Mouse (Mus musculus) cerebellum, adult 2 months (tissue): ENCODE measurements around the gene Esrrb. TPM values are rescaled to one million over a fixed set of nuclear protein-coding genes. Genes with fewer than 3 reads are reported as not detected.

Source experiments
- DNase-seq, 2 experiments: peaks; one replicate each; pipeline ENCODE4 v3.0.0; 2021
- H3K27ac ChIP-seq: fragments of 200-500 bp; 2 replicates; pipeline ENCODE4 v1.5.1; 2012; ENCODE audit warnings: low read length, control low read depth, inconsistent platforms; ENCODE audit not compliant: insufficient read depth
- H3K27me3 ChIP-seq: fragments of 200-500 bp; 2 replicates; pipeline ENCODE4 v1.6.1; 2012; ENCODE audit warnings: inconsistent platforms, mild to moderate bottlenecking, low read length, moderate library complexity; ENCODE audit not compliant: control insufficient read depth, insufficient read depth
- H3K4me1 ChIP-seq: fragments of 200-500 bp; 2 replicates; pipeline ENCODE4 v1.6.1; 2011; ENCODE audit warnings: low read length; ENCODE audit not compliant: control insufficient read depth, insufficient read depth
- H3K4me3 ChIP-seq: fragments of 200-500 bp; replicated peaks from 2 replicates; pipeline ENCODE3; 2011; ENCODE audit warnings: mild to moderate bottlenecking, low read depth, low read length, control low read depth; ENCODE audit not compliant: insufficient read depth
- CTCF ChIP-seq: fragments of 200-500 bp; IDR thresholded peaks from 2 replicates; pipeline ENCODE4 v1.5.1; 2011; ENCODE audit warnings: low read depth, mild to moderate bottlenecking, control low read depth, low read length, moderate library complexity, borderline replicate concordance; ENCODE audit not compliant: insufficient read depth
- POLR2A ChIP-seq: fragments of 200-500 bp; IDR thresholded peaks from 2 replicates; pipeline ENCODE4 v1.6.1; 2011; ENCODE audit warnings: low read length, control low read depth, borderline replicate concordance; ENCODE audit not compliant: insufficient read depth
- WGBS: fragments of 180-500 bp; shearing (Covaris S2); methylation state at CpG from one replicate; pipeline ENCODE4 v1.1.7; 2018; 5-methylcytosine and 5-hydroxymethylcytosine counted together
- polyA plus RNA-seq: library from polyadenylated mRNA; depleted of rRNA; stranded (reverse); fragments of >200 nt; gene quantifications from 2 replicates; pipeline ENCODE4 v1.2.3, GENCODE M21; 2012

Esrrb gene
- polyA plus RNA-seq, 1 experiment: 9.8 TPM

DNA sequence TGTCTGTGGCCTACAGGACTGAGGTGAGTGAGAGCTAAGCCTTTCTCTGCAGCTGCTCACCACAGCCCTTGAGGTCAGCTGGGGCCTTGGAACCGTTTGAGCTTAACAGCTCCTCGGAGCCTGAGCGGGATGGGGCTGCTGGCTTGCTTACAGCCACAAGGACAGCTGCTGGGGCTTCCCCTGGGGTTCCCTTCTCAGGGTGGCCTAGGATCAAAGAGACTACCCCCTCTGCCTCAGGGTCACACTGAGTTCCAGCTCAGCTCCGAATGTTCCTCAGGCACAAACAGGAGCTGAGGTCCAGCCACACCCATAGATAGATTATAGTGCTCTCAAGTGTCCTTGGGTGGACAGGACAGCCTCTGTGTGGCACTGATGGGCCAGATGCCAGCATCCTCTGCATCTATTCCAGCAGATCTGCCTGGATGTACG lies 122.5 kb downstream of the Esrrb start:
- TF ChIP-seq CTCF: no peak
- no peak for TF ChIP-seq POLR2A
- H3K4me1 ChIP-seq: no peaks in the 10 kb centered on the region
- DNase-seq: no peak
- no peak overlapping the region for H3K4me3 ChIP-seq
- WGBS: 15% methylated on average over 5 of the region's 5 CpGs
- H3K27ac ChIP-seq: no peak overlapping the region
- no peaks in the 10 kb centered on the region for H3K27me3 ChIP-seq

DNA sequence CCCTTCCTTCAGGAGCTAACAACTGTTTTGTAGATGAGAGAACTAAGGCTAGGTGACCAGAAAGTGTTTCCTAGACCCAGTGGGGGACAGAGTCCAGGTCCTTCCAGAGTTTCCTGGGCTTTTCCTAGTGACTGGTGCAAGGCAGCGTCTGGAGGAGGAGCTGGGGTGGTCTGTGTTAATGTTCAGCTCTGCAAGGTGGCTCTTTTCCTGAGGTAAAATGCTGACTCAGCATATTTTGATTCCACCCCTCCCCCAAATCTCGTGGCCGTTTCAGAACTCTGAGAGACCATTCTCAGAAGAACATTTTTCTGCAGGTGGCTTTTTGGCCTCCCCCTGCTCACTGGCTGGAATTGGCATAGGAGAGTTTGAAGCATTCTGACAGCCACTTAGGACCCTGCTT lies 127.1 kb downstream of the Esrrb start:
- no peaks in the 10 kb centered on the region for H3K27me3 ChIP-seq
- no peak for TF ChIP-seq POLR2A
- TF ChIP-seq CTCF: no peak
- WGBS: 52% methylated on average over 3 of the region's 3 CpGs
- H3K4me3 ChIP-seq: no peak overlapping the region
- no peaks in the 10 kb centered on the region; the same call in 1 of the 2 replicates for H3K4me1 ChIP-seq
- DNase-seq: no peak
- no peak overlapping the region for H3K27ac ChIP-seq

DNA sequence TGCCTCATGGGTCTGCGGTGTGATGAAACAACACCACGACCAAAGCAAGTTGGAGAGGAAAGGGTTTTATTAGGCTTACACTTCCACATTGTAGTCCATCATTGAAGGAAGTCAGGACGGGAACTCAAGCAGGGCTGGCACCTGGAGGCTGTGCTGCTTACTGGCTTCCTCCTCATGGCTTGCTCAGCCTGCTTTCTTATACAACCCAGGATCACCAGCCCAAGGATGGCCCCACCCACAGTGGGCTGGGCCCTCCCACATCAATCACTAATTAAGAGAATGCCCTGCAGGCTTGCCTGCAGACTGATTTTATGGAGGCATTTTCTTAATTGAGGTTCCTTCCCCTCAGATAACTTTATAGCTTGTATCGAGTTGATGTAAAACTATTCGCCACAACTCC lies 129.1 kb downstream of the Esrrb start:
- Histone ChIP-seq H3K4me1 (no peaks in the 10 kb centered on the region; the same call in 1 of the 2 replicates), H3K27me3 (no peaks in the 10 kb centered on the region), H3K27ac (no peak overlapping the region), H3K4me3 (no peak overlapping the region)
- WGBS: 91% methylated on average over 5 of the region's 5 CpGs
- DNase-seq: no peak
- TF ChIP-seq CTCF (no peak), POLR2A (no peak)

DNA sequence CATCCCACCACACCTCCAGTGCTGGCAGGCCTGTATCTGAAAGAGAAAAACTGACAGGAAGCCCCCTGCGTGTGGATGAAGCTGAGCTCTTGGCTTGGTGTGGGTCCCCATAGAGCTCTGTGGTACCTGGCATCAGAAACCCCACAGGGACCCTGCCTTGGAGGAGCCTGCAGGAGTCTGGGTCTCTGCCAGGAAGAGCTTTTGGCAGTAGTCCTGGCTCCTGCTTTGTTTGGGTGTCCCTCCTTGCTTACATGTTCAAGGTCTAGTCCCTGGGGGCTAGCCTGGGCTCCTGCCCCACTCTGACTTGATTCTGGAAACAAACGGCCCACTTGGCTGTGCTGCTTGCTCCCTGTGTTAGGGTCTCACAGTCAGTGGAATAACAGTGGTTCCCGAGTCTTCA lies 130.6 kb downstream of the Esrrb start:
- no peaks in the 10 kb centered on the region; the same call in 1 of the 2 replicates for H3K4me1 ChIP-seq
- H3K4me3 ChIP-seq: no peak overlapping the region
- TF ChIP-seq CTCF: no peak
- no peak for TF ChIP-seq POLR2A
- no peaks in the 10 kb centered on the region for H3K27me3 ChIP-seq
- no peak overlapping the region for H3K27ac ChIP-seq
- DNase-seq: no peak
- WGBS: 50% methylated on average over 3 of the region's 3 CpGs

DNA sequence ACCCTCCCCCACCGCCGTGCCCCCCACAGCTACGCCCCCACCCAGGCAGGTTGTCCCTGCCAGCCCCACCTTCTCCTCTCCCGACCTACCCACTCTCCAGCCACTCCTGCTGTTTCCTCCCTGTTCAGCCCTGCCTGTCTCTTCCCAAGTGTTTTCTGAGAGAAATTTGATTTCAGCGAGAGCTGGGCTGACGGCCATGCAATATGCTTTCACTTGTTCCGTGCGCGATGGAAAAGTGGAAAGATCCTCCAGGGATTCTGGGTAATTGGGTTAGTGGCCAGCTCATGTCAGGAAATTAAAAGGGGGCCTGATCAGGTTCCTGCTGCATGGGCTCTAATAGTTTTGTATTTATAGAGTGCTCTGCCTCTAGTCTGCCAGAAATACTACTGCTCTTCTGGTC lies 131.9 kb downstream of the Esrrb start:
- DNase-seq: peak; percentile 12 to 18
- Histone ChIP-seq H3K27ac (no peak overlapping the region), H3K4me1 (no peaks in the 10 kb centered on the region; the same call in 1 of the 2 replicates), H3K27me3 (no peaks in the 10 kb centered on the region), H3K4me3 (peak overlapping the region; percentile 42)
- TF ChIP-seq CTCF (no peak), POLR2A (no peak)
- 1% methylated on average over 9 of the region's 9 CpGs for WGBS

DNA sequence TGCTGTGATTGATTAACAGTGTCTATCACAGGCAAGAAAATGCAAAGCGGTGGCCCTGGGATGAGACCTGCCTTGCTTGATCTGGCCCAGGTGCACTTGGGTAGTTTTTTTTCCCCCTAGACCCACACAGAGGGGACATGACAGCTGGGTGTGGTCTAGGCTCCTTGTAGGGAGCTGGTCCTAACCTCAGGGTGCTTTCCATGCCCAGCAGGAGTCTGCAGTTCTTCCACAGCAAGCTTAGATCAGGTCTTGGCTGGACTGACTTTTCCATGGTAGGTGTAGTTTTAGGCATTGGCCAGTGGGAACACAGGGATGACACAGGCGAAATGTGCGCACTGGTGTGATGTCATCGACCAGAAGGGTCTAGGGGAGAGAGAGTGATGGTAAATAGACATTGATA lies 136.2 kb downstream of the Esrrb start:
- Histone ChIP-seq H3K27ac (no peak overlapping the region), H3K27me3 (no peaks in the 10 kb centered on the region), H3K4me3 (no peak overlapping the region), H3K4me1 (peaks cover 4% of the 10 kb centered on the region; the same call in 1 of the 2 replicates)
- 96% methylated on average over 4 of the region's 4 CpGs for WGBS
- no peak for DNase-seq
- TF ChIP-seq CTCF (no peak), POLR2A (no peak)

DNA sequence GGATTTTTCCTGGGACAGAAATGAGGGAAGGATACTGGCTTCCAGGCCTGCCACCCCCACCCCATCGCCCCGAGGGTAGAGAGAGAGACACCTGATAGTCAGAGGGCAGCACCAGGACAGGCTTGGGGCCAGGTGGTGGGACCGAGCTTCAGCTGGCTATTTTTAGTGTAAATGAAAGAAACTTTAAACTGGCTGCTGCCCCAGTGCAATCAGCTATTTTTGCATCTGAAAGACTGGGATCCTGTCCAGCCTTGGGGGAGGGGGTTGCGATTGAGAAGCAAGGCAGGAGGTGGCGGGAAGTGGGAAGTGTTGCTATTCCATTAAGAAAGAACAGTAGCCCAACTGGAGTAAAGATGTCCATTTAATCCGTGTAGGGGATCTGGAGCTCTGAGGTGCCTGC lies 137.8 kb downstream of the Esrrb start:
- 4% methylated on average over 6 of the region's 6 CpGs for WGBS
- no peak for TF ChIP-seq CTCF
- TF ChIP-seq POLR2A: no peak
- Histone ChIP-seq H3K4me3 (no peak overlapping the region), H3K27me3 (no peaks in the 10 kb centered on the region), H3K4me1 (0 out of 2 replicates have a peak, but pooled peaks cover 4% of the 10 kb centered on the region), H3K27ac (no peak overlapping the region)
- DNase-seq: peak; percentile 17 to 31

DNA sequence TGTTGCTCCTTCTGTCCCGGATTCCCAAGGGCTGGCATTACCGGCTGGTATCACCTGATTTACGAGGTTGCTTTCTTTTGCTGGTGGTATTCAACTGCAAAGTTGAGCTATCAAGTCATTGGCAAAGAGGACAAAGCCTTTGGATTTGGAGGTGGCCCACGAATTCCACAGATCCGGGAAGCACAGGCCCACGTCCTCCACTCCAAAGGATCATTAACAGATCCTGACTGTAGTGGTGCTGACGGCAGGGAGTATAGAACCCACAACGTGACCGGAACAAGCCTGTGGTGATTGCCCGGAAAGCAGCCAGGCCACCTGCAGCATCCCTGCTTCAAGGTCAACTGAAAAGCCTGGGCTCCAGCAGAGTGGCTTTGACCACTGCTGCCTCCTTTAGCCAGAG lies 140.8 kb downstream of the Esrrb start:
- Histone ChIP-seq H3K27ac (no peak overlapping the region), H3K27me3 (no peaks in the 10 kb centered on the region), H3K4me3 (no peak overlapping the region), H3K4me1 (0 out of 2 replicates have a peak, but pooled peaks cover 4% of the 10 kb centered on the region)
- DNase-seq: no peak
- no peak for TF ChIP-seq POLR2A
- TF ChIP-seq CTCF: no peak
- 76% methylated on average over 10 of the region's 10 CpGs for WGBS

DNA sequence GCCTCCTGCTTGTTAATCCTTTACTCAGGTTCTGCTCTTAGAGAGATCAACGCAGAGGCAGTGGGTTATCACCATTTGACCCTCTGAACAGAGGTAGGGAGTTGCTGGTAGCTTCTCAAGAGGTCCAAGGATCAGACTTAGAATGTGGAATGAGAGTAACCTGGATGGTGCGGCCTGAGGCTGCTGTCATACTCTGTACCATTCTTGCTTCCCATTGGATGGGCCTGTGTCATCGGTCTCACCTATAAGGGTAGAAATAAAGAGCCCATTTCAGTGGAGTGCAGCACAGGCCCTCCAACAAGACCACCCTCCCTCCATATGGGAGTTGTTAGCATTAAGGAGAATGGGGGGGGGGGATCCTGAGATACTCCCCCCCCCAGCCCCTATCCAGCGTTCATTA lies 143.0 kb downstream of the Esrrb start:
- H3K27me3 ChIP-seq: no peaks in the 10 kb centered on the region
- H3K4me3 ChIP-seq: no peak overlapping the region
- H3K27ac ChIP-seq: no peak overlapping the region
- TF ChIP-seq POLR2A: no peak
- 83% methylated on average over 4 of the region's 4 CpGs for WGBS
- no peak for DNase-seq
- H3K4me1 ChIP-seq: 0 out of 2 replicates have a peak, but pooled peaks cover under 1% of the 10 kb centered on the region
